Mouse (Mus musculus) erythroblast, embryonic 14.5 days (primary cell): ENCODE data around the gene Tnni3.

Source experiments
- GATA1 ChIP-seq: IDR thresholded peaks from 2 replicates; pipeline ENCODE4 v1.6.1; 2012; ENCODE audit warnings: low read length, inconsistent platforms, mixed read lengths
- TAL1 ChIP-seq: IDR thresholded peaks from 3 replicates; pipeline ENCODE4 v1.6.1; 2012; ENCODE audit warnings: low read length, inconsistent platforms, mixed read lengths

- TF ChIP-seq GATA1, result no peak
- TF ChIP-seq TAL1, result no peak
Observed at GRCm38 (mm10) chr7:4482281-4482680, 41.7 kb downstream of the Tnni3 start.
